Mouse (Mus musculus) heart, embryonic 10.5 days (tissue): ENCODE results near the gene Btf3. TPM values are rescaled to one million over a fixed set of nuclear protein-coding genes. Genes with fewer than 3 reads are reported as not detected.
A peak's percentile ranks its signal among the peaks of the same experiment; 100 is the strongest.

Experiments
- DNase-seq: peaks from one replicate; pipeline ENCODE4 v3.0.0-alpha.2; 2017; ENCODE audit warnings: low spot score
- H3K27ac ChIP-seq: fragments of 300-500 bp; sonication (generic); 2 replicates; pipeline ENCODE4 v1.5.1; 2016; ENCODE audit warnings: mild to moderate bottlenecking
- H3K27me3 ChIP-seq: fragments of 300-500 bp; sonication (generic); 2 replicates; pipeline ENCODE4 v1.6.1; 2016; ENCODE audit warnings: mild to moderate bottlenecking; ENCODE audit not compliant: poor library complexity, insufficient read depth, severe bottlenecking
- H3K36me3 ChIP-seq: fragments of 300-500 bp; sonication (generic); 2 replicates; pipeline ENCODE4 v1.6.1; 2016; ENCODE audit warnings: mild to moderate bottlenecking, moderate library complexity
- H3K4me1 ChIP-seq: fragments of 300-500 bp; sonication (generic); 2 replicates; pipeline ENCODE4 v1.6.1; 2016; ENCODE audit warnings: mild to moderate bottlenecking
- H3K4me3 ChIP-seq: fragments of 300-500 bp; sonication (generic); 2 replicates; pipeline ENCODE4 v1.5.1; 2016; ENCODE audit warnings: mild to moderate bottlenecking, moderate library complexity
- H3K9me3 ChIP-seq: fragments of 300-500 bp; sonication (generic); 2 replicates; pipeline ENCODE4 v1.6.1; 2016; ENCODE audit warnings: mild to moderate bottlenecking, moderate library complexity
- WGBS: fragments of 180-500 bp; shearing (Covaris S2); methylation state at CpG from one replicate; pipeline ENCODE4 v1.1.7; 2016; 5-methylcytosine and 5-hydroxymethylcytosine counted together
- polyA plus RNA-seq: library from polyadenylated mRNA; unstranded; fragments of >200 nt; fragmentation: Nextera tagmentation; extraction: Ambion mirVana; gene quantifications from 2 replicates; pipeline ENCODE4 v1.2.1, GENCODE M21; 2016

The Btf3 gene
- polyA plus RNA-seq, 1 experiment from 2014 or later, result 641 TPM

- Histone ChIP-seq H3K9me3 (no peaks in the 10 kb centered on the region), H3K4me3 (peak overlapping the region; percentile 100), H3K4me1 (peaks cover 4% of the 10 kb centered on the region), H3K27ac (peak overlapping the region; percentile 99), H3K36me3 (peaks cover 28% of the 10 kb centered on the region), H3K27me3 (no peaks in the 10 kb centered on the region)
- DNase-seq, result no peak
- WGBS, result under 1% methylated on average over 17 of the region's 17 CpGs
Measured at GRCm38 (mm10) chr13:98316140-98316479, 696 bp downstream of the Btf3 start.

- 63% methylated on average over 4 of the region's 4 CpGs for WGBS
- no peak for DNase-seq
Measured at GRCm38 (mm10) chr13:98315124-98315523, 1.7 kb downstream of the Btf3 start.

GRCm38 (mm10) chr13:98313631-98314030 is 3.2 kb downstream of the Btf3 start:
- H3K36me3 ChIP-seq, result peaks cover 50% of the 10 kb centered on the region
- no peaks in the 10 kb centered on the region for H3K9me3 ChIP-seq
- 83% methylated on average over 7 of the region's 7 CpGs for whole genome bisulfite sequencing
- DNase-seq, result no peak
- H3K27ac ChIP-seq, result no peak overlapping the region
- no peak overlapping the region for H3K4me3 ChIP-seq
- no peaks in the 10 kb centered on the region for H3K27me3 ChIP-seq
- peaks cover 4% of the 10 kb centered on the region for H3K4me1 ChIP-seq

More at GRCm38 (mm10) chr13:98315124-98315523, 1.7 kb downstream of the Btf3 start:
- peaks cover 38% of the 10 kb centered on the region for H3K36me3 ChIP-seq
- H3K4me1 ChIP-seq, result peaks cover 4% of the 10 kb centered on the region
- peak overlapping the region; percentile 100 for H3K4me3 ChIP-seq
- H3K27me3 ChIP-seq, result no peaks in the 10 kb centered on the region
- H3K27ac ChIP-seq, result no peak overlapping the region
- H3K9me3 ChIP-seq, result no peaks in the 10 kb centered on the region

- Histone ChIP-seq H3K9me3 (no peaks in the 10 kb centered on the region), H3K27ac (no peak overlapping the region), H3K4me3 (no peak overlapping the region), H3K4me1 (peaks cover 4% of the 10 kb centered on the region), H3K36me3 (peaks cover 58% of the 10 kb centered on the region), H3K27me3 (no peaks in the 10 kb centered on the region)
- DNase-seq, result no peak
- 95% methylated on average over 5 of the region's 5 CpGs for WGBS
Measured at GRCm38 (mm10) chr13:98311597-98311996, 5.2 kb downstream of the Btf3 start.

- peaks cover 56% of the 10 kb centered on the region for H3K36me3 ChIP-seq
- no peak for DNase-seq
- no peaks in the 10 kb centered on the region for H3K27me3 ChIP-seq
- H3K27ac ChIP-seq, result no peak overlapping the region
- WGBS, result 80% methylated on average over 4 of the region's 4 CpGs
- H3K4me1 ChIP-seq, result no peaks in the 10 kb centered on the region; the same call in 1 of the 2 replicates
- H3K4me3 ChIP-seq, result no peak overlapping the region
- no peaks in the 10 kb centered on the region for H3K9me3 ChIP-seq
Measured at GRCm38 (mm10) chr13:98308724-98309123, 8.1 kb downstream of the Btf3 start.

- WGBS, result 82% methylated on average over 5 of the region's 5 CpGs
- DNase-seq, result no peak
- Histone ChIP-seq H3K36me3 (peaks cover 49% of the 10 kb centered on the region), H3K27ac (no peak overlapping the region), H3K4me1 (no peaks in the 10 kb centered on the region; the same call in 1 of the 2 replicates), H3K9me3 (no peaks in the 10 kb centered on the region), H3K4me3 (no peak overlapping the region), H3K27me3 (no peaks in the 10 kb centered on the region)
Measured at GRCm38 (mm10) chr13:98308004-98308403, 8.8 kb downstream of the Btf3 start.

- H3K9me3 ChIP-seq, result no peaks in the 10 kb centered on the region
- WGBS, result 48% methylated on average over 14 of the region's 14 CpGs
- no peak overlapping the region for H3K27ac ChIP-seq
- peaks cover 39% of the 10 kb centered on the region for H3K36me3 ChIP-seq
- H3K27me3 ChIP-seq, result no peaks in the 10 kb centered on the region
- no peak overlapping the region for H3K4me3 ChIP-seq
- H3K4me1 ChIP-seq, result no peaks in the 10 kb centered on the region; the same call in 1 of the 2 replicates
- DNase-seq, result no peak
Measured at GRCm38 (mm10) chr13:98306852-98307475, 9.8 kb downstream of the Btf3 start.

GRCm38 (mm10) chr13:98306393-98306792 is 10.4 kb downstream of the Btf3 start:
- no peaks in the 10 kb centered on the region for H3K27me3 ChIP-seq
- DNase-seq, result no peak
- no peaks in the 10 kb centered on the region for H3K9me3 ChIP-seq
- WGBS, result 52% methylated on average over 5 of the region's 5 CpGs
- H3K4me3 ChIP-seq, result no peak overlapping the region
- H3K36me3 ChIP-seq, result peaks cover 33% of the 10 kb centered on the region
- H3K27ac ChIP-seq, result no peak overlapping the region
- H3K4me1 ChIP-seq, result no peaks in the 10 kb centered on the region; the same call in 1 of the 2 replicates

GRCm38 (mm10) chr13:98305257-98305656 is 11.5 kb downstream of the Btf3 start:
- no peaks in the 10 kb centered on the region for H3K27me3 ChIP-seq
- no peak overlapping the region for H3K4me3 ChIP-seq
- no peaks in the 10 kb centered on the region for H3K9me3 ChIP-seq
- no peaks in the 10 kb centered on the region; the same call in 1 of the 2 replicates for H3K4me1 ChIP-seq
- 86% methylated on average over 9 of the region's 9 CpGs for WGBS
- H3K27ac ChIP-seq, result no peak overlapping the region
- DNase-seq, result no peak
- peaks cover 22% of the 10 kb centered on the region for H3K36me3 ChIP-seq

- Histone ChIP-seq H3K27ac (peak overlapping the region; percentile 44; the same call in 1 of the 2 replicates), H3K4me1 (no peaks in the 10 kb centered on the region), H3K36me3 (no peaks in the 10 kb centered on the region), H3K9me3 (no peaks in the 10 kb centered on the region), H3K4me3 (peak overlapping the region; percentile 37), H3K27me3 (no peaks in the 10 kb centered on the region)
- DNase-seq, result peak; percentile 84
- WGBS, result 50% methylated on average over 21 of the region's 21 CpGs
Measured at GRCm38 (mm10) chr13:98298833-98299758, 17.7 kb downstream of the Btf3 start.

GRCm38 (mm10) chr13:98297883-98298482 is 18.8 kb downstream of the Btf3 start:
- Histone ChIP-seq H3K27ac (no peak overlapping the region), H3K4me3 (no peak overlapping the region), H3K9me3 (no peaks in the 10 kb centered on the region), H3K36me3 (no peaks in the 10 kb centered on the region), H3K4me1 (peaks cover 8% of the 10 kb centered on the region), H3K27me3 (no peaks in the 10 kb centered on the region)
- 88% methylated on average over 6 of the region's 6 CpGs for WGBS
- no peak for DNase-seq

- WGBS, result 43% methylated on average over 5 of the region's 5 CpGs
- Histone ChIP-seq H3K27me3 (no peaks in the 10 kb centered on the region), H3K27ac (no peak overlapping the region), H3K4me3 (no peak overlapping the region), H3K36me3 (no peaks in the 10 kb centered on the region), H3K9me3 (no peaks in the 10 kb centered on the region), H3K4me1 (peaks cover 8% of the 10 kb centered on the region)
- DNase-seq, result no peak
Measured at GRCm38 (mm10) chr13:98296072-98296471, 20.7 kb downstream of the Btf3 start.

GRCm38 (mm10) chr13:98291712-98292111 is 25.1 kb downstream of the Btf3 start:
- 73% methylated on average over 8 of the region's 8 CpGs for WGBS
- Histone ChIP-seq H3K27me3 (no peaks in the 10 kb centered on the region), H3K27ac (no peak overlapping the region), H3K4me3 (no peak overlapping the region), H3K4me1 (peaks cover 8% of the 10 kb centered on the region), H3K36me3 (no peaks in the 10 kb centered on the region), H3K9me3 (no peaks in the 10 kb centered on the region)
- no peak for DNase-seq
